Mouse (Mus musculus) neural tube, embryonic 13.5 days (tissue): Measurements from ENCODE around the gene Pth. TPM values are rescaled to one million over a fixed set of nuclear protein-coding genes. Genes with fewer than 3 reads are reported as not detected.

Experiments
- ATAC-seq: fragments of 200-750 bp; cut with Nextera tagmentation; 2 replicates; pipeline ENCODE4 v1.8.0; 2017; ENCODE audit warnings: low read depth, mild to moderate bottlenecking, moderate TSS enrichment, moderate library complexity
- H3K27ac ChIP-seq: fragments of 300-500 bp; sonication (generic); replicated peaks from 2 replicates; pipeline ENCODE4 v1.5.1; 2015; ENCODE audit warnings: moderate library complexity, mild to moderate bottlenecking, inconsistent platforms
- H3K27me3 ChIP-seq: fragments of 300-500 bp; sonication (generic); 2 replicates; pipeline ENCODE4 v1.6.1; 2015; ENCODE audit warnings: mild to moderate bottlenecking, inconsistent platforms
- H3K36me3 ChIP-seq: fragments of 300-500 bp; sonication (generic); 2 replicates; pipeline ENCODE4 v1.6.1; 2015; ENCODE audit warnings: mild to moderate bottlenecking, inconsistent platforms
- H3K4me1 ChIP-seq: fragments of 300-500 bp; sonication (generic); replicated peaks from 2 replicates; pipeline ENCODE4 v1.6.1; 2015; ENCODE audit warnings: inconsistent platforms
- H3K4me2 ChIP-seq: fragments of 300-500 bp; sonication (generic); 2 replicates; pipeline ENCODE4 v1.6.1; 2015; ENCODE audit warnings: inconsistent platforms, mild to moderate bottlenecking, moderate library complexity
- H3K4me3 ChIP-seq: fragments of 300-500 bp; sonication (generic); 2 replicates; pipeline ENCODE4 v1.5.1; 2015; ENCODE audit warnings: mild to moderate bottlenecking, inconsistent platforms
- H3K9ac ChIP-seq: fragments of 300-500 bp; sonication (generic); 2 replicates; pipeline ENCODE4 v1.6.1; 2015; ENCODE audit warnings: moderate library complexity, mild to moderate bottlenecking, inconsistent platforms
- H3K9me3 ChIP-seq: fragments of 300-500 bp; sonication (generic); 2 replicates; pipeline ENCODE4 v1.6.1; 2016; ENCODE audit warnings: inconsistent platforms
- WGBS: fragments of 180-500 bp; shearing (Covaris S2); methylation state at CpG from one replicate; pipeline ENCODE4 v1.1.7; 2015; 5-methylcytosine and 5-hydroxymethylcytosine counted together
- polyA plus RNA-seq: library from polyadenylated mRNA; unstranded; fragments of >200 nt; fragmentation: Nextera tagmentation; extraction: Ambion mirVana; gene quantifications from 2 replicates; pipeline ENCODE4 v1.2.1, GENCODE M21; 2015

The Pth gene
- polyA plus RNA-seq, 1 experiment from 2014 or later: not detected

DNA sequence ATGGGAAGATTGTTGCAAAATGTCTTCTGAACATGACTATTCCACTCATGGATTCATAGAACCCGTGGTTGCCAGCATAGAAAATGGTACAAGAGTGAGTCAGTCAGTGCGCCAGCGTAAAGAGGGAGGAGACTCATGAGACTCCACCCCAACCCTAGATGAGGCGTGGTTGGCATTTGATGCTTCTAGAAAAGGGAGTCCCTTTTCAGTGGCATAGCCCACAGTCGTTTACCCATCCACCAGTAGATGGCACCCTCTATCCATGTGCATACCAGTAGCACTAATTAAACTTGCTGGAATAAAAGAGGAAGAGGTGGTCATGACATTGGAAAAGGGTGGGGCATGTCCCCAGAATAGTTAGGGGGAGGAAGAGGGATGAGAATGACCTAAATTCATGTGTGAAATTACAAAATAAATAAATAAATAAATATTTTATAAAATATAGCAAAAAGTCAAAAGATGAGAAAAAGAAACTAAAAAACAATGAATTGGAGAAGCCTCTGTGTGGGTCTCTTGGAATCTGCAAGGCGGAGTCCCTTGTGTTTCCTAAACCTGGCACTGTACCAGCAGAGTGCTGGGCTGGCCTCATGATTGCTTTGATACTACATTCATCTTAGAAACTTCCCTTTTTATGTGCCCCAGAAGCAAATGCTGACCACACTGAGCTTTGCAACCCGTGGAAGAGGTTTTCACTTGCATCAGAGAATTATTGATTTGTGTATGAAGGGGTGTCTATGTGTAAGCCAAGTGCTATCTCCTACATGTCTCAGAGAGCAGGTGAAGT lies 10.3 kb downstream of the Pth start:
- 30% methylated on average over 7 of the region's 7 CpGs for WGBS
- Histone ChIP-seq H3K36me3 (no peaks in the 10 kb centered on the region), H3K27ac (no peak overlapping the region), H3K27me3 (no peaks in the 10 kb centered on the region), H3K9me3 (no peaks in the 10 kb centered on the region), H3K4me3 (no peak overlapping the region), H3K9ac (no peak overlapping the region), H3K4me2 (no peak overlapping the region), H3K4me1 (no peaks in the 10 kb centered on the region)
- ATAC-seq: peak; percentile 69

DNA sequence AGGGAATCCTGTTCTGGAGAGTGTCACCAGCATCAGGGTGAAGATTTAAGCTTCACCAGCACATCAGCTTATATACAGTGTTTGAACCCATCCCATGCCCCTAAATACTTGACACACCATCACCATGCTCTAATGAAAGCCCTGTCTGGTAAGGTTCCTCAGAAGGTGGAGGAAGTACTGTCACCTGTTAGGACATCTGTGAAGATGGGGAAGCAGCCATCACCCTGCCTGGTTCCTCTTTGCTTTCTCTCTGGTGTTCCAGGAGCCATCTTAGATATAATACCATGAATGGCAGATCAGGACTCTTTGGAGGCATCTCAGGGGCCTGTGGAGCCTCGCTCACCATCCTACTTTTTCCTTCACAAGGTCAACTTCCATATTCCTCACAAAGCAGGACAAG lies 15.7 kb downstream of the Pth start:
- Histone ChIP-seq H3K9ac (no peak overlapping the region), H3K27ac (no peak overlapping the region), H3K4me3 (no peak overlapping the region), H3K27me3 (no peaks in the 10 kb centered on the region), H3K9me3 (no peaks in the 10 kb centered on the region), H3K4me2 (no peak overlapping the region), H3K4me1 (peaks cover 14% of the 10 kb centered on the region), H3K36me3 (no peaks in the 10 kb centered on the region)
- ATAC-seq: no peak
- 82% methylated on average over 1 of the region's 1 CpGs for WGBS

DNA sequence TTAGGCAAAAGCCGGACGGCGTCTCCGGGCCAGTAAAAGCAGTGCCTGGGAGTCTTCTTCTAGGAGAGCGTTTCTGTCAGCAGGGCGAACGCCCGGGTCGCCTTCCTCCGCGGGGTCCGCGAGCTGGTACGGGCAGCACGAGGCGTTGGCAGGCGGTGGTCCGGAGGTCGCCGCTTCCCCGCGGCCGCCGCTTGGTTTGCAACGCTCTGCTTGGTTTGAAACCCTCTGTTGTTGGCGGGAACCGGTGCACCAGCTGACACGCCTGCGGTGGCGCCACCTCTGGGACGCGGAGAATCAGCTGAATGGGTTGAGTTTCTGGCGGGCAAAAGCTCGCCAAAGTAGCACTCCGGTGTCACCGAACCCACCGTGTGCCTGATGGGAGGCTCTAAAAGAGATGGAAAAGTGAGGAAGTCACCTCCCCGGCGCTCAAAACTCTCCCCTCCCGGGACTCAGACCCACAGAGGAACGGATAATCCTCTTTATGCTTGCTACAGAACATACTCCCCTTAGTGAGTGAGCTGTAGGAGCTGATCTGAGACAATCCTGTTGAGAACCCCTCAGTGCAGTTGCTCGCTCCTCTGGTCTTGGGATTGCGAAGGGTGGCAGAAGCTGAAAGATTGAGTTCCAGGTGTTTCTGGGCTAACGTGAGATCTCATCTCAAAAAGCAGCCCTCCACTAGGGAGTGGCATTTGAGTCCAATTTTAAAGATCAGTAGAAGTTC lies 18.6 kb downstream of the Pth start:
- Histone ChIP-seq H3K27ac (peak overlapping the region; percentile 91), H3K9ac (peak overlapping the region; percentile 81), H3K9me3 (no peaks in the 10 kb centered on the region), H3K27me3 (no peaks in the 10 kb centered on the region), H3K4me1 (peaks cover 30% of the 10 kb centered on the region), H3K4me2 (peak overlapping the region; percentile 80), H3K4me3 (peak overlapping the region; percentile 92), H3K36me3 (no peaks in the 10 kb centered on the region)
- peak; percentile 79 for ATAC-seq
- WGBS: under 1% methylated on average over 44 of the region's 44 CpGs

DNA sequence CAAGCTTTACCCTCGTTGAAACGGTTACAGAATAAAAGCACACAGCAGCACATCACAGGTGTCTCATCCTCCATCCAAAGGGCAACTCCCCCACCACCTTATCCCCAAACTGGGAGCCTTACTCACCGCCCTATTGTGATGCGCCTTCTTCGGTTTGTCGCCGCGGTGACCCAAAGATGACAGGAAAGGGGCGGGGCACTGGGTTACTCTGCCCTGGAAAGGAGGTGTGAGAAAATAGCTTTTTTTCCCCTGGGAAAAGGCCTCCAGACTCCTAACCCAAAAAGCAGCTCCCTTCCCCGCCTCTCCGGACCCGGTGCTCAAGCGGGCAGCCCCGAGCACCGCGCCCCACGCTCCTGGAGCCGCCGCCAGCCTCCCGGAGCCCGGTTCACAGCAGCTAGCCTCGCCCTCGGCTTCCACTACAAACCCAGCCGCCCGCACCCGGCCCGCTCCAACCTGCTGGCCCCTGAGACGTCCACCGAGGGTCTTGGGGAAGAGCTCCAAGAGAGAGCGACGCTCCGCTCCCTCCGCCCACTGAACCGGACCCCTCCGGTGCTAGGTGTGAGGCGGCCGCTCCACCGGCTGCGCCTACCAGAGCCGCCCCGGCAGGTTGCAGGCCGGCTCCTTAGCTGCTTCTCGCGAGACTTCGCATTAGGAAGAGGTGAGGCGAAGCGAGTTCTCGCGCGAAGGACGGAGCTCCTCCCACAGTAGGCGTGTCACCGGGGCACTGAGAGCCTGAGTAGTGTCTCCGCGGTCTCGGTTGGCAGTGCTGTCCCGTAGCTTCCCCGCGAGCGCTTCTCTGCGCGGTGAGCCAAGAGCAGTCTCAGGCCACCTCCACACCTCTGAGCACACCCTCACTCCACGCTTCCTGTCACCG lies 19.4 kb downstream of the Pth start, which contains the start of gene Btbd10:
TSS of gene Btbd10 (minus strand) at position 647 of the 874 bp plus-strand sequence.
- H3K36me3 ChIP-seq: no peaks in the 10 kb centered on the region
- H3K27me3 ChIP-seq: no peaks in the 10 kb centered on the region
- under 1% methylated on average over 63 of the region's 64 CpGs for WGBS
- no peaks in the 10 kb centered on the region for H3K9me3 ChIP-seq
- H3K4me1 ChIP-seq: peaks cover 30% of the 10 kb centered on the region
- peak within 1 kb of the TSS; percentile 92 for H3K4me3 ChIP-seq
- H3K4me2 ChIP-seq: peak within 1 kb of the TSS; percentile 80
- ATAC-seq: peak; percentile 99
- H3K27ac ChIP-seq: peak within 1 kb of the TSS; percentile 93
- H3K9ac ChIP-seq: peak within 1 kb of the TSS; percentile 97

DNA sequence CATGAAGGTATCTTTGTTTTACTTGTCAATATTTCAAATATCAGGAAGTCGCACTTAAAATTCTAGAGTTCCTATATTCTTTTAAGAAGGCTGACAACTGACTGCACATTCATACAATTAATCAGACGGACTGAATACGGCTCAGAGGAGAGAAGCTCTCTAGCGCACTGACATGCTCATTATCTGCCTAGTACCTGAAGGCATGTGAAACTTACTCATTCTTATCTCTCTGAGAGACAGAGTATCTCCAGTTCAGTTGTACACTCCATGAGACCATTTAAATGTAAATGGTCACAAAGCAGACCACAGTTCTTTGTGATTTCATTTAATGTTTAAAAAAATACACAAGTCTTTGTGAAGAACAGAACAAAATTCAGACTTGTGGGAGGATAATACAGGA lies 20.9 kb downstream of the Pth start:
- no peak overlapping the region for H3K27ac ChIP-seq
- WGBS: 65% methylated on average over 4 of the region's 4 CpGs
- H3K9me3 ChIP-seq: no peaks in the 10 kb centered on the region
- H3K4me1 ChIP-seq: peaks cover 30% of the 10 kb centered on the region
- H3K36me3 ChIP-seq: no peaks in the 10 kb centered on the region
- no peaks in the 10 kb centered on the region for H3K27me3 ChIP-seq
- no peak overlapping the region for H3K9ac ChIP-seq
- no peak for ATAC-seq
- no peak overlapping the region for H3K4me3 ChIP-seq
- no peak overlapping the region for H3K4me2 ChIP-seq

DNA sequence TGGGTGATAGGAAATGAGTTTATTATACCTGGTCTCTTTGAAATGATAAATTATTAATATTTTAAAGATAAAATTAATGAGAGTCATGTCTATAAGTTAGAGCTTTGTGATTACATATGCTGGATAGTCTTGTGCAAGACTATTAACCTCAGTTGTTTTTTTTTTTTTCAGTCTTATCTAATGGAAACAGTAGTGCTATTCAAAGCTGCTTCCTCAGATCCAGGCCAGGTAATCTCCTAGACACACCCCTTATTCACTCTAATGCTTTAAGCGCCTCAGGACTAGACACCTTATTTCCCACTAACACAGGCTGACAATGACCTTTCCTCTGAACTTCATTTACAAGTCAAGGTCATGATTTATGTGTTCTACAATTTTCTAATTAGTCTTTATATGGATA lies 39.3 kb downstream of the Pth start:
- H3K4me2 ChIP-seq: no peak overlapping the region
- WGBS: 93% methylated on average over 1 of the region's 1 CpGs
- no peaks in the 10 kb centered on the region for H3K36me3 ChIP-seq
- no peaks in the 10 kb centered on the region for H3K9me3 ChIP-seq
- H3K27me3 ChIP-seq: no peaks in the 10 kb centered on the region
- ATAC-seq: no peak
- H3K4me3 ChIP-seq: no peak overlapping the region
- no peak overlapping the region for H3K9ac ChIP-seq
- no peak overlapping the region for H3K27ac ChIP-seq
- peaks cover 8% of the 10 kb centered on the region; the same call in 1 of the 2 replicates for H3K4me1 ChIP-seq

DNA sequence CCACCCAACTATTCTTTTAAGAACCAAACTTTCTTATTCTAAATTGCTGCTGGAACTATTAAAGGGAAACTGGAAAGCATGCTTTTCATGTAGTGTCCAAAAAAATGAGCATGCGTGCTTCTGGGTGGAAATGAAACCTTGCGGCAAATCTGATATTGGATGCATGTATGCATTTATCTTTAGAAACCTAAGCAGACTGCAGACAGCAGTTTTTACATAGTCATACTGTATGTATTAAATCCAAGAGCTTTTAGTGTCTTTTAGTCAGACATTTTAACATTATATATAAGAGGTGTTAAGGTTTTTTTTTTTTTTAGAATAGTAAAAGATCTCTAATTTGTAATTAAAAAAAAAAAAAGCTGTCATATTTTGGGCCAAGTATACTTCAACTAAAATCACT lies 40.7 kb downstream of the Pth start:
- WGBS: 92% methylated on average over 2 of the region's 2 CpGs
- Histone ChIP-seq H3K9ac (no peak overlapping the region), H3K4me1 (peaks cover 8% of the 10 kb centered on the region; the same call in 1 of the 2 replicates), H3K27ac (peak overlapping the region; percentile 7), H3K4me2 (peak overlapping the region; percentile 38), H3K9me3 (no peaks in the 10 kb centered on the region), H3K27me3 (no peaks in the 10 kb centered on the region), H3K36me3 (no peaks in the 10 kb centered on the region), H3K4me3 (no peak overlapping the region)
- ATAC-seq: no peak

DNA sequence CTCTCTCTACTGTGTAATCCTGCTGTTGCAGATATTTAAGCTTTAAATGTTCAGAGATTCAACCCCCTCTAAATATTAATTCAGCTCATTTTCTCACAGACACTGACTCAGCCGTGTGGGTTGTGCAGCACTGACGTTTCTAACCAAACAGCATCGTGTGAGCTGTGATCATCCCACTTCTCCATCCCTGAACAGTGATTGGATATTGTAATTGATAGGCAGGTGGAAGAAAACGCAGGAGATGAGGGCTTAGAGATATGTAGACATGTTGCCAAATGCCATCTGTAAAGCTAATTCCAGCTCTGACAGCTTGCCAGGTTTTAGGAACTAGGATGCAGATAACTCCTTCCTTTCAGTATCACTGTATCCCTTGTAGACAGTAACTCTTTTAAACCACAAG lies 41.1 kb downstream of the Pth start:
- Histone ChIP-seq H3K4me1 (peaks cover 8% of the 10 kb centered on the region; the same call in 1 of the 2 replicates), H3K4me2 (peak overlapping the region; percentile 38), H3K36me3 (no peaks in the 10 kb centered on the region), H3K27me3 (no peaks in the 10 kb centered on the region), H3K27ac (peak overlapping the region; percentile 38), H3K4me3 (no peak overlapping the region), H3K9ac (no peak overlapping the region), H3K9me3 (no peaks in the 10 kb centered on the region)
- no peak for ATAC-seq
- WGBS: 28% methylated on average over 4 of the region's 4 CpGs

Other genes with a start within 250 kb of the Pth start
- gene Arntl, start 181.1 kb downstream of the Pth start, polyA plus RNA-seq: 9.8 and 10.1 TPM in 2 replicates
- 58.6 and 65.7 TPM in 2 replicates for gene Btbd10, start 19.2 kb downstream of the Pth start, polyA plus RNA-seq
- gene Far1, start 125.3 kb upstream of the Pth start, polyA plus RNA-seq: 74.2 and 78.6 TPM in 2 replicates